Mouse (Mus musculus): Measurements from ENCODE around the gene Gm20388. TPM values are rescaled to one million over a fixed set of nuclear protein-coding genes. Genes with fewer than 3 reads are reported as not detected.

Gm20388 gene
- total RNA-seq, 1 experiment from 2014 or later: 18.4 TPM

GRCm38 (mm10) chr8:122407678-122408077 lies 2497.0 kb downstream of the Gm20388 start:
- ATAC-seq (replicated peaks in 1 of 2; ENCODE audit: insufficient read depth in 1 of 2, low FRiP score in 2 of 2, low TSS enrichment in 1 of 2, low read depth in 1 of 2, poor library complexity in 2 of 2, severe bottlenecking in 2 of 2): no peak

DNA sequence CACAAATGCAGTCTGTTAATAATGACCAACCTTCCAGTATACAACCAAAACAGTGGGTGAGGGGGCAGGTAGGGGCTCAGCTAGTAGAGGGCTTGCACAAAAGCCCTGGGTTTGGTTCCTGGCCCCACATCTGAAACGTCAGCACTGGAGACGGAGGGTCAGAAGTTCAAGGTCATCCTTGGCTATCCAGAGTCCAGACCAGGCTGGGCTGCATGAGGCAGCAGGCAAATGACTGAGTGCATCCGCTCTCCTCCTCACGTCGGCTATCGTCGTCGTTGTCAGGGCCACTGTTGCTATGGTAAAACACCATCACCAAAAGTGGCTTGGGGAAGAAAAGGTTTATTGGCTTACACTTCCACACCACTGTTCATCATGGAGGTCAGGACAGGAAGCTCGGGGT lies 2503.7 kb downstream of the Gm20388 start:
- ATAC-seq (replicated peaks in 1 of 2; ENCODE audit: insufficient read depth in 1 of 2, low FRiP score in 2 of 2, low TSS enrichment in 1 of 2, low read depth in 1 of 2, poor library complexity in 2 of 2, severe bottlenecking in 2 of 2): no peak

- peak; percentile 29 to 47; a peak in 2 of 4 replicates for ATAC-seq (replicated peaks in 1 of 2; ENCODE audit: insufficient read depth in 1 of 2, low FRiP score in 2 of 2, low TSS enrichment in 1 of 2, low read depth in 1 of 2, poor library complexity in 2 of 2, severe bottlenecking in 2 of 2)
Observed at GRCm38 (mm10) chr8:122415554-122415953, 2504.9 kb downstream of the Gm20388 start.

DNA sequence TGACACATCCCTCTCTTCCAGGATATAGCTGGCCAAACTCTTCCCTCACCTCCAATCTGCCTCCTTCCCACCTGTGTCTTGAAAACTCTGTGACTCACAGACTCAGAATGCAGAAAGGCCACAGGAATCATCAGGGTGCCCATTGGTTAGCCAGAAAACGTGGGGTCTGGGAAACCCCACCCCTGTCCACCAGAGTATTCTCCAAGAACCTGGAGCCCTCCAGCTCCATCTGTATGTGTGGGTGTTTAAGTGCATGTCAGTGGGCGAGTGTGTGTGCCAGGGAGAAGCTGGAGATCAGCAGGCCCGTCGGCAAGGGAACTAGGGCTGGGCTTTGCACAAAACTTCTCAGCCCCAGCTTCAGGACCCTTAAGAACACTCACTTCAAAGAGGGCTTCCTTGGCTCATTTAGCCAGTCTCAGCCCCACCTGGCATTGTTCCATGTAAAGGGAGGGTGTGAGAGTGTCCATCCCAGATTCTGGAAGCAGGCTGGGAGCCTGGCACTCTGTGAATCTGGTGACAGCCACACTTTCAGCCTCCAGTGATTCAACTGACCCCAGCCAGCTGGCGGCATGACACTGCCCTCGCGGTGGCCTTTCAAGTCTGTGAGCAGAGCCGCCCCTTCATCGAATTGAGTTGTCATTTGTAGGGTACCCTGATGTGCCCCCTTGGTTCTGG lies 2509.4 kb downstream of the Gm20388 start:
- ATAC-seq (replicated peaks in 1 of 2; ENCODE audit: insufficient read depth in 1 of 2, low FRiP score in 2 of 2, low TSS enrichment in 1 of 2, low read depth in 1 of 2, poor library complexity in 2 of 2, severe bottlenecking in 2 of 2): no peak

DNA sequence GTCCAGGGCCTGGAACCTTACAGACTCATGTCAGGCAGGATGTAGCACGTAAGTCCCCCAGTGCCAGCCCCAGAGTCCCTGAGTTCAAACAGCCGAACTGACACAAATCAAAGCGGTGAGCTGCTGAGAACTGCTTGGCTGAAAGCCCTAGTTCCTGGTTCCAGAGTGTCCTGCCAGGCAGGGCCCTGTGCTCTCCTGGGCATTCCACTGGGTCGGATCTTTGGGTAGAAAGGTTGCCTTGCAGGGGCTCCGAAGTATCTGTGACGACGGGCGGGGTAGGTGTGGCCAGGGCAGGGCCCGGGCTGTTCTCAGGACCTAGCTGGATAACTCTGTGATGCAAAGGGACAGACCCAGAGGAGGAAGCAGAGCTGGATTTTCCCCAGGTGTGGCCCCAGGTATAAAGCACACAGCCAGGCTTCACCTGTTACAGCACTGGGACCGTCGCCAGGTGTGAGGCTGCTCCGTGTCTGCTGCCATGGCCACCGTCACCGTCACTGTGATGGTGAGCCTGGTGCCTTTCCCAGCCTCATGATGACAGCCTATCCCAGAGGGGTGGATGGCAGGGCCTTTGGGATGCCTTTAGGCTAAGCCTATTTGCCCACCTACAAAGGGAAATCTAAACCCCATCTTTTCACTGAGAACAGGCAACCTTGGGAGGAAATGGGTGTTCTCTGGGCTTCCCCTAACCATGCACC lies 2510.9 kb downstream of the Gm20388 start, which contains the start of gene Il17c:
Gene Il17c (plus strand): TSS at position 645 of the 695 bp plus-strand sequence.
- no peak for ATAC-seq (replicated peaks in 1 of 2; ENCODE audit: insufficient read depth in 1 of 2, low FRiP score in 2 of 2, low TSS enrichment in 1 of 2, low read depth in 1 of 2, poor library complexity in 2 of 2, severe bottlenecking in 2 of 2)

GRCm38 (mm10) chr8:122423217-122423616 lies 2512.6 kb downstream of the Gm20388 start:
- no peak for ATAC-seq (replicated peaks in 1 of 2; ENCODE audit: insufficient read depth in 1 of 2, low FRiP score in 2 of 2, low TSS enrichment in 1 of 2, low read depth in 1 of 2, poor library complexity in 2 of 2, severe bottlenecking in 2 of 2)

DNA sequence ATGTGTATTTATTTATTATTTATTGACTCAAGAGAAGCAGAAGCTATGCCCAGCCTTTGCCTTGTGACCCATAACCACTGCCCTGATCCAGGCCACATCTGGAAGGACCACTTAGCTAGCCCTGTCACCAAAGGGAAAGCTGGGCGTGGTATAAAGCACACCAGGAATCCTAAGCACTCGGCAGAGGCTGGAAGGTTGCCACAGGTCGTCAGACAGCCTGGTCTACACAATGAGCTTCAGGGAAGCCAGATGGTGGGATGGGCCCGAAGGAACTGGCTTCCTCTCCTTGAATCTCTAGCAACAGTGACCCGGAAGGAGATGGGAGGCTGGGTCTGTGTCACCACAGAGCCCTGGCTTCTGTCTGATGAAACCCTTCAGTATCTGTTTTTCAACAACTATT lies 2513.0 kb downstream of the Gm20388 start:
- no peak for ATAC-seq (replicated peaks in 1 of 2; ENCODE audit: insufficient read depth in 1 of 2, low FRiP score in 2 of 2, low TSS enrichment in 1 of 2, low read depth in 1 of 2, poor library complexity in 2 of 2, severe bottlenecking in 2 of 2)

DNA sequence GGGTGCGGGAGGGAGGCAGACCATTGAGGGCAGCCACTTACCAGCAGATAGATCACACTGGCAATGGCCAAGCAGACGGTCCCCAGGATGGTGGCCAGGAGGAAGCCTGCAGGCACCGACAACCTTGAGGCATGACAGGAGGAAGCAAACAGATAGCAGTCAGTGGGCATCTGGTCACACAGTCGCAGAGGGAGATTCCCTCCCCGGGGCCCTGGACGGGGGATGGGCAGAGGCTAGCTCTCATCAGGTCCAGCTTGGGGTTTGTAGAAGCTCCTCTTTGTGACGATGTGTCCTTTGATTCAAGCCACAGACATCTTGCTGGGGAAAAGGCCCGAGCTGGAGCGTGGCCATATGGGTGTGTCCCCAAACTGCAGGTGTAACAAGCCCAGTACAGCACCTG lies 2515.5 kb downstream of the Gm20388 start:
- no peak for ATAC-seq (replicated peaks in 1 of 2; ENCODE audit: insufficient read depth in 1 of 2, low FRiP score in 2 of 2, low TSS enrichment in 1 of 2, low read depth in 1 of 2, poor library complexity in 2 of 2, severe bottlenecking in 2 of 2)

GRCm38 (mm10) chr8:122427607-122428006 lies 2517.0 kb downstream of the Gm20388 start:
- ATAC-seq (replicated peaks in 1 of 2; ENCODE audit: insufficient read depth in 1 of 2, low FRiP score in 2 of 2, low TSS enrichment in 1 of 2, low read depth in 1 of 2, poor library complexity in 2 of 2, severe bottlenecking in 2 of 2): no peak

DNA sequence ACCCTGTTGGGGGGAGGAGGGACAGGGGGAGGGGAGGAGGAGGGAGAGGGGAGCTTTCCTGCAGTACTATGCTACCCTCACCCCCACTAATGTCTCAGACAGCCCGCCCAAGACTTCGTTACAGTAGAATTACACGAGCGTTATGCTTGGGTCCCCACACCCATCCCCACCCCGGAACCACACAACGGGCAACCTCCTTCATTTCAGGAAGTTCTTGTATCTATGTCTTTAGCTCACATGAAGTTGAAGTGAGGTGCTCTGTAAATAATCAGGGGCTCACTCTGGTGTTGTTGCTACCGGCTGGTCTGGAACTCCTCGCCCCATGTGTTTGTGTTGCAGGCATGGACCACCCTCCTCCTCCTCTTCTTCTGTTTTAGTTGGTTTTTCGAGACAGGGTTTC lies 2517.5 kb downstream of the Gm20388 start:
- ATAC-seq (replicated peaks in 1 of 2; ENCODE audit: insufficient read depth in 1 of 2, low FRiP score in 2 of 2, low TSS enrichment in 1 of 2, low read depth in 1 of 2, poor library complexity in 2 of 2, severe bottlenecking in 2 of 2): no peak

DNA sequence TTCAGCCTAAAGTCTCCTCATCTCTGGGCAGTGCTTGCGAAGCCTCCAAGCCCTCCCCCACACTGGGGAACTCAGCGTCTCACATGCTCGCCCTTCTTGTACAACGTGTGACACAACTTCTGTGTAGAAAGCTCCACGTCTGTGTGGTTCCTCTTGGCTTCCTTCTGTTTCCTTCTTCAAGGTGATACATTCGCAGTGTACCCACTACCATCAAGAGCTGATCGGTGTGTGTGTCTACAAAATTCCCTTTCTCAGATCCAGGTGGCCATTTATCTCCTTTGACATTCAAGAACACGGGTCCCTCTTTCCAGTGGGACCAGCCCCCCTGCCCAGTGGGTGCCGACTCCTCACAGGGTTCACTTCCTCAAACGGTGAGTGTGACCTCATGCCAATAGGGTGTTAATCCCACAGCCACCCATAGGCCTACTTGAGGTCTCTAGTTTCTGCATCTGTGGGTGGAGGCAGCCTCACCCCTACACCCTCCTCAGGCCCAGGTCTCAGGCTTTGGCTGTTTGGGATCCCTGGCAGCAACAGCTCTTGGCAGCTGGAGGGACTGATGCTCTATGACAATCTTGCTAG lies 2519.5 kb downstream of the Gm20388 start:
- ATAC-seq (replicated peaks in 1 of 2; ENCODE audit: insufficient read depth in 1 of 2, low FRiP score in 2 of 2, low TSS enrichment in 1 of 2, low read depth in 1 of 2, poor library complexity in 2 of 2, severe bottlenecking in 2 of 2): peak; percentile 68 to 73

DNA sequence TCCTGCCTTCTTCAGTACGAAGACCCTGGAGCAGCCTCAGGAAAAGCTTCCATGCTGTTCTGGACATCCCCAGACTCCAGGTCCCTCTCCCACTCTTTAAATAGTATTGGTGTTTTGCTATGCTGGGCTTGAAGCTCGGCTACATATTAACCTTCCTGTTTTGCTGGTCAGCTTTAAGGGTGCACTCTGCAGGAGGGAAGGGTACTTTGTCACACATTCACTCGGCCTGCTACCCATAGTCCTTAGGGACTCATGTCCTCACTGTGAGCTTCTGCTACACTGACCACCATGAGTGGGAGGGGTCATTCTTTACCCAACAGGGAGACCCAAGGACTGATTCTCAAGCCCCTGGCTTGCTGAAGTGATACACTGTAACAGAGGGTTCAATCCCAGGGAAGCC lies 2520.0 kb downstream of the Gm20388 start:
- no peak for ATAC-seq (replicated peaks in 1 of 2; ENCODE audit: insufficient read depth in 1 of 2, low FRiP score in 2 of 2, low TSS enrichment in 1 of 2, low read depth in 1 of 2, poor library complexity in 2 of 2, severe bottlenecking in 2 of 2)

GRCm38 (mm10) chr8:122431694-122432442 lies 2521.2 kb downstream of the Gm20388 start:
- ATAC-seq (replicated peaks in 1 of 2; ENCODE audit: insufficient read depth in 1 of 2, low FRiP score in 2 of 2, low TSS enrichment in 1 of 2, low read depth in 1 of 2, poor library complexity in 2 of 2, severe bottlenecking in 2 of 2): no peak

DNA sequence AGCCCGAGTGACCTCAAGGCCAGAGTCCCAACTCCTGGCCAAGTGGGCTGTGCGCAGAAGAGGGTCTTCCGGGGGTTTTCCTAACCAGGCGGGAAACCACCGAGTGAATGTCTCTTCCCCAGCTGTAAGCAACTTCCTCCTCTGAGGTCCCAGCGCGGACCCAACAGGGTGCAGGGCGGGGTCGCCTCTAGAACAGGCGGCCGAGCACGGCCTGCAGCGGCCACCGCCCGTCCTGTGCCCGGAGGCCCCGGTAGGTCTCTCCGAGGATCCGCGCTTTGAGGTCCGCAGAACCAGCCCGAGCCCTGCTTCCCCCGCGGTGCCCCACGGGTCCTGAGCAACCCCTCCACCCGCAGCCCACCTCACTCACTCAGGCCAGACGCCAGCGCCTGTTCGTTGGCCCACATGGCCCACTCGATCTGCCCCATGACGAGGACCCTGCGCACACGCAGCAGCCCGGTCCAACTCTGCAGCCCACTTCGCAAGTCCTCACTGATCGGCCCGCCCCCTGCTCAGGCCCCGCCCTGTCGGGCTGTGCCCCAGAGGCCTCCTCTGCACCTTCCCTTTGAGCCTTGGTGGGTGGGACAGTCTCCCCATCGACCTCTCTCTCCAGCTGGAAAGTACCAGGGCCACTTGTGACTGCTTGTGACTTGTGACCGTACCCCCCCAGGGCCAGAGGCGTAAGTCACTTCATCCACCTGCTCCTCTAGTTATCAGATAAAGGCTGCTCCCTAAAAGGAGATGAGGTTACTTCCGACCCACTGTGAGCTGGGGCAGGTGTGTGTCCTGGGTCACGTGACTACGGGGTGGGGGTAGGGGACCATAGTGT lies 2522.0 kb downstream of the Gm20388 start, which contains the start of gene Cyba:
Gene Cyba (minus strand): TSS at position 488 of the 826 bp plus-strand sequence.
- ATAC-seq (replicated peaks in 1 of 2; ENCODE audit: insufficient read depth in 1 of 2, low FRiP score in 2 of 2, low TSS enrichment in 1 of 2, low read depth in 1 of 2, poor library complexity in 2 of 2, severe bottlenecking in 2 of 2): peak; percentile 64 to 71

- ATAC-seq (replicated peaks in 1 of 2; ENCODE audit: insufficient read depth in 1 of 2, low FRiP score in 2 of 2, low TSS enrichment in 1 of 2, low read depth in 1 of 2, poor library complexity in 2 of 2, severe bottlenecking in 2 of 2): peak; percentile 13 to 27; a peak in 2 of 4 replicates
Observed at GRCm38 (mm10) chr8:122433269-122433905, 2522.7 kb downstream of the Gm20388 start.

DNA sequence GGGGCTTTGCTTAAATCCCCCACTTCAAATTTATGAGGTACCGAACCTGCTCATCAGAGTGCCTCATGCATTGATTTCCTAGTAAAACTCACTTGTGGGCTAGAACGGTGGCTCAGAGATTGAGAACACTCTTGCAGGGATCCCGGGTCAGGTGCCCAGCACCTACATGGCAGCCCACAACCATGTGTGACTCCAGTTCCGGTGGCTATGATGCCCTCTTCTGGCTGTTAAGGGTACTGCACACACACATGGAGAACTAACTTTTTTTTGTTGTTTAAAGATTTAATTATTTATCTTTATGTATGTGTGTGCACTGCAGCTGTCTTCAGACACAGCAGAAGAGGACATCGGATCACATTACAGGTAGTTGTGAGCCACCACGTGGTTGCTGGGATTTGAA lies 2524.7 kb downstream of the Gm20388 start:
- ATAC-seq (replicated peaks in 1 of 2; ENCODE audit: insufficient read depth in 1 of 2, low FRiP score in 2 of 2, low TSS enrichment in 1 of 2, low read depth in 1 of 2, poor library complexity in 2 of 2, severe bottlenecking in 2 of 2): no peak

- ATAC-seq (replicated peaks in 1 of 2; ENCODE audit: insufficient read depth in 1 of 2, low FRiP score in 2 of 2, low TSS enrichment in 1 of 2, low read depth in 1 of 2, poor library complexity in 2 of 2, severe bottlenecking in 2 of 2): no peak
Observed at GRCm38 (mm10) chr8:122436146-122436545, 2525.5 kb downstream of the Gm20388 start.
